Mouse (Mus musculus) spleen, adult 2 months (tissue): ENCODE measurements around the gene Btnl10. TPM values are rescaled to one million over a fixed set of nuclear protein-coding genes. Genes with fewer than 3 reads are reported as not detected.

Experiments used
- DNase-seq, 2 experiments: peaks; one replicate each; pipeline versions ENCODE4 v3.0.0 to v3.0.0-alpha.2; 2012 to 2021; ENCODE audit warnings: low spot score in 2 of 2, low read depth in 1 of 2
- H3K27ac ChIP-seq: fragments of 200-500 bp; 2 replicates; pipeline ENCODE4 v1.5.1; 2012; ENCODE audit warnings: low read length, inconsistent platforms; ENCODE audit not compliant: insufficient read depth
- H3K27me3 ChIP-seq: fragments of 200-500 bp; 2 replicates; pipeline ENCODE4 v1.6.1; 2012; ENCODE audit warnings: mild to moderate bottlenecking, moderate library complexity, low read length, inconsistent platforms; ENCODE audit not compliant: control insufficient read depth, insufficient read depth
- H3K36me3 ChIP-seq: fragments of 200-500 bp; 2 replicates; pipeline ENCODE4 v1.6.1; 2012; ENCODE audit warnings: mild to moderate bottlenecking, low read length, inconsistent platforms; ENCODE audit not compliant: control insufficient read depth, insufficient read depth
- H3K4me1 ChIP-seq: fragments of 200-500 bp; 2 replicates; pipeline ENCODE4 v1.6.1; 2011; ENCODE audit warnings: inconsistent platforms; ENCODE audit not compliant: control insufficient read depth, insufficient read depth, insufficient read length
- H3K4me3 ChIP-seq: fragments of 200-500 bp; 2 replicates; pipeline ENCODE4 v1.5.1; 2011; ENCODE audit warnings: mild to moderate bottlenecking, inconsistent platforms; ENCODE audit not compliant: insufficient read depth, insufficient read length; ENCODE audit errors: extremely low read depth
- CTCF ChIP-seq: fragments of 200-500 bp; IDR thresholded peaks from 2 replicates; pipeline ENCODE4 v1.5.1; 2011; ENCODE audit warnings: mild to moderate bottlenecking, inconsistent platforms; ENCODE audit not compliant: insufficient read depth, insufficient read length, insufficient replicate concordance; ENCODE audit errors: extremely low read depth
- POLR2A ChIP-seq: fragments of 200-500 bp; IDR thresholded peaks from 2 replicates; pipeline ENCODE4 v1.6.1; 2011; ENCODE audit warnings: low read depth, low read length, inconsistent platforms
- WGBS: fragments of 180-500 bp; shearing (Covaris S2); methylation state at CpG from one replicate; pipeline ENCODE4 v1.1.7; 2018; 5-methylcytosine and 5-hydroxymethylcytosine counted together
- polyA plus RNA-seq: library from polyadenylated mRNA; depleted of rRNA; stranded (reverse); fragments of >200 nt; gene quantifications from 2 replicates; pipeline ENCODE4 v1.2.3, GENCODE M21; 2012

Gene Btnl10
- polyA plus RNA-seq, 1 experiment = 14.9 TPM

DNA sequence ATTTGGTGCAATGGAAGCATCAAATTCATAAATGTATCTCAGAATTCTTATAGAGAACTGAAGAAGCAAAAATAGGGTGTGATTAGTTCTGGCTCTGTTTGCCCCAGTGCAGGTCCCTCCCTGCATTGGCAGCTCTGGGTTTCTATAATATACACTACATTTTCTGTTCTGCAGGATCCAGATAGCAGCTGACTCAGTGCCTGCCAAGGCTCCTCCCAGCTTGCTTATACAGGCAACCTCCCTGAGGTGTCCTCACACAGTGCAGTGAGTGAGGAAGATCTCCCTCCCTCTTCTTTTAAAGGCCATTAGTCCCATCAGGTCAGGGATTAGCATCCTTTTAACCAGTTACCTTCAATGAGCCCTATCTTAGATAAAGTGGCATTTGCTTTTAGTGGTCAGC lies 16.6 kb upstream of the Btnl10 start:
- H3K27ac ChIP-seq = no peak overlapping the region
- peaks cover 22% of the 10 kb centered on the region for H3K36me3 ChIP-seq
- H3K4me3 ChIP-seq = no peak overlapping the region
- H3K27me3 ChIP-seq = no peaks in the 10 kb centered on the region
- DNase-seq = no peak
- TF ChIP-seq POLR2A (no peak), CTCF (no peak)
- H3K4me1 ChIP-seq = peaks cover 2% of the 10 kb centered on the region; the same call in 1 of the 2 replicates

DNA sequence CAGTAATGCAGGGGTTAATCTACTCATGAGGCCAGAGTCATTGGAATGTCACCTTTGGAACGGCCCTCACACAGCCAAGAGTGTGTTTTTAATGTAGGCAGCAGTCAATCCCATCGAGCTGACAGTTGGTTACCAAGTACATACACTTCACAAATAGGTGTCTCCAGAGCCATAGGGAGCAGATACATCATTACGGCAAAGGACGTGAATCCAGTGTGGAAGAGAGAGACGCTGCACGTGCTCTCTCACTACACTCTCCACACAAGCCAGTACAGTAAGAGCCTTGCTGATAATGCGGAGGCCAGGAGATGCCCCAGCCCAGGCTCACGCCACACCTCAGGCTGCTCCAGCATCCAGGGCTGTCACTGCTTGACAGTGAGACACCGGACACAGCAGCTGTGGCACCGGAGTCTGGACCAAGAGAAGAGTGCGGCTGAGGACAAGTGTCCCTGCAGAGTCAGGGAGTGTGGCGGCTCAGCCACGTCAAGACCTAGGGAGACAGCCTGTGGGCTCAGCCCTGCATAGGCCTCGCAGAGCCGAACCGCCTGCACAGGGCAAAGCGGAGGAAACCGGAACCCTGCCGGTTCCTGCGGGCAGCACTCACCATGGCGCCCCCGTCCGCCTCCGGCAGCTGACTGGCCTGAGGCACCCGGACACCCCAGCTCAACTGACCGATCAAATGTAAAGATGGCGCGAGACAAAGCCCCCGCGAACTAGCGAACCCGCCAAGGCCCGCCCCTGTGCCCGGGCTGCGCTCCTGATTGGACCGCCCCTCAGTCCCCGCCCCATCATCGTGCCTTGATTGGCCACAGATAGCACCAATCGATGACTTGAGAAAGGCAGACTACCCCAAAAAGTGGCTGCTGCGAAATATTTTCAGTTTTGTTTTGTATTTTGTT lies 13.9 kb upstream of the Btnl10 start, which contains the start of gene Zfp39:
Gene Zfp39, minus strand, starts transcription at position 715 of the 899 bp plus-strand sequence.
- under 1% methylated on average over 40 of the region's 40 CpGs for WGBS
- peak within 1 kb of the TSS; percentile 87 for H3K4me3 ChIP-seq

DNA sequence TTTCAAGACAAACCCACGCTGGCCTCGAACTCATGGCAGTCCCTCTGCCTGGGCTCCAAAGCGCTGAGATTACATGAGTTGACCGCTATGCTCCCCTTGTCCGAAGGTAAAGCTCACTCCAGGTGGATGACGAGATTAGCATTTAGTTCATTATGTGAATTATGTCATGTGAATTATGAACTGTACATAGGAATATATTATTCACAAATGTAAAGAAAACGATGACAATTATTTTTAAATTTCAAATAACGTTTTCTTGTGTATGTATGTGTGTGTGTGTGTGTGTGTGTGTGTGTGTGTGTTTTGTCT lies 13.3 kb upstream of the Btnl10 start:
- no peak for DNase-seq
- peaks cover 2% of the 10 kb centered on the region; the same call in 1 of the 2 replicates for H3K4me1 ChIP-seq
- peak overlapping the region; percentile 89 for H3K27ac ChIP-seq
- H3K4me3 ChIP-seq = peak overlapping the region; percentile 87
- H3K27me3 ChIP-seq = no peaks in the 10 kb centered on the region
- peaks cover 8% of the 10 kb centered on the region for H3K36me3 ChIP-seq
- 2% methylated on average over 8 of the region's 8 CpGs for WGBS
- no peak for TF ChIP-seq POLR2A
- no peak for TF ChIP-seq CTCF

More for the DNA sequence above, 13.9 kb upstream of the Btnl10 start, which contains the start of gene Zfp39:
- peak; percentile 82 to 96 for DNase-seq
- peaks cover 12% of the 10 kb centered on the region for H3K36me3 ChIP-seq
- H3K27ac ChIP-seq = peak within 1 kb of the TSS; percentile 89
- TF ChIP-seq POLR2A (no peak; the same call in 1 of the 2 replicates), CTCF (no peak)
- peaks cover 2% of the 10 kb centered on the region; the same call in 1 of the 2 replicates for H3K4me1 ChIP-seq
- no peaks in the 10 kb centered on the region for H3K27me3 ChIP-seq

GRCm38 (mm10) chr11:58904838-58905237 lies 12.9 kb upstream of the Btnl10 start:
- H3K36me3 ChIP-seq = peaks cover 8% of the 10 kb centered on the region
- peaks cover 2% of the 10 kb centered on the region; the same call in 1 of the 2 replicates for H3K4me1 ChIP-seq
- no peak overlapping the region for H3K4me3 ChIP-seq
- DNase-seq = peak in 1 of 2 experiments; percentile 14
- no peak overlapping the region for H3K27ac ChIP-seq
- WGBS = 71% methylated on average over 6 of the region's 6 CpGs
- no peaks in the 10 kb centered on the region for H3K27me3 ChIP-seq
- no peak for TF ChIP-seq POLR2A
- no peak for TF ChIP-seq CTCF

DNA sequence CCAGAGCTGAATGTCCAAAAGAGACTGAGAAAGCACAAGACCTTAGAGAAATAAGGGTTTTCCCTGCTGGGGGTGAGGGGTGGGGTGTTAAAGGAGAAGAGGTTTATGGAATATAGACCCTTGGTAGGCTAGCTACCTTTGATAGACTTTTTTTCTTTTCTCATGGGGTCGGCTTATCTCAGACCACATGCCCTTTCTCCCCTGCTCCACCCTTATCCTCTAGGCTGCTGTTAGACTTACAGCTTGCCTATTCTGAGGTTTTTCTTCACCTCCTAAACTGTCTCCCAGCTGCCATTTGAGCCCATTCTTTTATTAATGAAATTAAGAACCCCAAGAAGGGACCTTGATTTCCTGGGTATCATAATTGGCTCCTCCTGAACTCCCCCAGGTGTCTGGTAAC lies 3.9 kb upstream of the Btnl10 start:
- H3K4me1 ChIP-seq = 0 out of 2 replicates have a peak, but pooled peaks cover 2% of the 10 kb centered on the region

GRCm38 (mm10) chr11:58914461-58915028 lies 3.2 kb upstream of the Btnl10 start:
- Histone ChIP-seq H3K36me3 (no peaks in the 10 kb centered on the region), H3K4me1 (0 out of 2 replicates have a peak, but pooled peaks cover 2% of the 10 kb centered on the region), H3K27me3 (no peaks in the 10 kb centered on the region), H3K4me3 (peak overlapping the region; percentile 50; the same call in 1 of the 2 replicates), H3K27ac (peak overlapping the region; percentile 39; the same call in 1 of the 2 replicates)
- 13% methylated on average over 17 of the region's 17 CpGs for WGBS
- no peak for DNase-seq
- TF ChIP-seq POLR2A (no peak), CTCF (peak; percentile 20; the same call in 1 of the 2 replicates)

More for the DNA sequence above, 3.9 kb upstream of the Btnl10 start:
- H3K27me3 ChIP-seq = no peaks in the 10 kb centered on the region
- DNase-seq = no peak
- no peak overlapping the region for H3K4me3 ChIP-seq
- no peaks in the 10 kb centered on the region for H3K36me3 ChIP-seq
- 67% methylated on average over 1 of the region's 1 CpGs for WGBS
- no peak overlapping the region for H3K27ac ChIP-seq
- TF ChIP-seq POLR2A = no peak
- no peak for TF ChIP-seq CTCF
